Mouse (Mus musculus) heart, embryonic 13.5 days (tissue): ENCODE measurements around the gene Fbll1. TPM values are rescaled to one million over a fixed set of nuclear protein-coding genes. Genes with fewer than 3 reads are reported as not detected.
"Not testable (repeated sequence)": the region's sequence is repeated elsewhere in the genome, so short reads cannot be mapped to it uniquely, and the experiment has no call there.

ENCODE experiments used
- ATAC-seq: fragments of 200-750 bp; cut with Nextera tagmentation; 2 replicates; pipeline ENCODE4 v1.8.0; 2017; ENCODE audit warnings: moderate TSS enrichment; ENCODE audit not compliant: insufficient number of reproducible peaks, low FRiP score, low TSS enrichment; ENCODE audit errors: extremely low read depth
- H3K27ac ChIP-seq: fragments of 300-500 bp; sonication (generic); replicated peaks from 2 replicates; pipeline ENCODE4 v1.5.1; 2015; ENCODE audit warnings: moderate library complexity, mild to moderate bottlenecking, inconsistent platforms
- H3K27me3 ChIP-seq: fragments of 300-500 bp; sonication (generic); replicated peaks from 2 replicates; pipeline ENCODE4 v1.6.1; 2015; ENCODE audit warnings: mild to moderate bottlenecking, inconsistent platforms
- H3K36me3 ChIP-seq: fragments of 300-500 bp; sonication (generic); 2 replicates; pipeline ENCODE4 v1.6.1; 2015; ENCODE audit warnings: mild to moderate bottlenecking, inconsistent platforms
- H3K4me1 ChIP-seq: fragments of 300-500 bp; sonication (generic); 2 replicates; pipeline ENCODE4 v1.6.1; 2015; ENCODE audit warnings: inconsistent platforms
- H3K4me2 ChIP-seq: fragments of 300-500 bp; sonication (generic); 2 replicates; pipeline ENCODE4 v1.6.1; 2015; ENCODE audit warnings: inconsistent platforms, mild to moderate bottlenecking, moderate library complexity
- H3K4me3 ChIP-seq: fragments of 300-500 bp; sonication (generic); 2 replicates; pipeline ENCODE4 v1.5.1; 2015; ENCODE audit warnings: moderate library complexity, mild to moderate bottlenecking, inconsistent platforms
- H3K9ac ChIP-seq: fragments of 300-500 bp; sonication (generic); 2 replicates; pipeline ENCODE4 v1.6.1; 2015; ENCODE audit warnings: inconsistent platforms, mild to moderate bottlenecking, moderate library complexity
- H3K9me3 ChIP-seq: fragments of 300-500 bp; sonication (generic); 2 replicates; pipeline ENCODE4 v1.6.1; 2016; ENCODE audit warnings: inconsistent platforms
- WGBS: fragments of 180-500 bp; shearing (Covaris S2); methylation state at CpG from one replicate; pipeline ENCODE4 v1.1.7; 2015; ENCODE audit warnings: mixed read lengths; 5-methylcytosine and 5-hydroxymethylcytosine counted together
- polyA plus RNA-seq: library from polyadenylated mRNA; unstranded; fragments of >200 nt; fragmentation: Nextera tagmentation; extraction: Ambion mirVana; gene quantifications from 2 replicates; pipeline ENCODE4 v1.2.1, GENCODE M21; 2015

Gene Fbll1
- polyA plus RNA-seq, 1 experiment from 2014 or later: not detected

- no peaks in the 10 kb centered on the region for H3K27me3 ChIP-seq
- 33% methylated on average over 4 of the region's 4 CpGs for WGBS
- H3K4me2 ChIP-seq: 0 out of 2 replicates have a peak overlapping the region, but pooled peaks have one; percentile 16
- H3K4me3 ChIP-seq: no peak overlapping the region
- H3K9ac ChIP-seq: no peak overlapping the region
- H3K4me1 ChIP-seq: peaks cover 20% of the 10 kb centered on the region
- no peak for ATAC-seq
- H3K36me3 ChIP-seq: peaks cover 53% of the 10 kb centered on the region
- no peaks in the 10 kb centered on the region for H3K9me3 ChIP-seq
- no peak overlapping the region for H3K27ac ChIP-seq
These were observed 33.5 kb upstream of the Fbll1 start for GRCm38 (mm10) chr11:35832139-35832538.

DNA sequence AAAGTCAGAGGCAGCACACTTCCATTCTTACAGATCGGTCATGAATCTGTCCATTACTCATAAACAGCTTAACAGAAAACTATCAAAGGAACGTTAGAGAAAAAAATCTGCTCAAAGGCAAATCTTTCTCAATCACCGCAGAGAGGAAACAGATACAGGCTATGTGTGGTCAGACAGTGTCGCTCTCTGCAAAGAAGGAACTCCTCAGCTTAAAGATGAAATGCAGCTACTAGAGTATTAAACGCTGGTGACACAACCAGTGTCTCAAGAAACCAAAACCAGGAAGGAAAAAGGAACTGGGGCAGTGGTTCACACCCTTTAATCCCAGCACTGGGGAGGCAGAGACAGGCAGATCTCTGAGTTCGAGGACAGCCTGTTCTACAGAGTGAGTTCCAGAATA, 29.0 kb upstream of the Fbll1 start:
- H3K4me1 ChIP-seq: peaks cover 8% of the 10 kb centered on the region
- no peak for ATAC-seq
- 91% methylated on average over 6 of the region's 6 CpGs for WGBS
- H3K9ac ChIP-seq: no peak overlapping the region
- H3K27me3 ChIP-seq: no peaks in the 10 kb centered on the region
- H3K4me2 ChIP-seq: no peak overlapping the region
- H3K36me3 ChIP-seq: peaks cover 95% of the 10 kb centered on the region
- no peak overlapping the region for H3K4me3 ChIP-seq
- H3K9me3 ChIP-seq: no peaks in the 10 kb centered on the region
- H3K27ac ChIP-seq: no peak overlapping the region

- Histone ChIP-seq H3K9me3 (no peaks in the 10 kb centered on the region), H3K4me3 (no peak overlapping the region), H3K4me2 (no peak overlapping the region), H3K4me1 (no peaks in the 10 kb centered on the region), H3K27me3 (no peaks in the 10 kb centered on the region), H3K36me3 (peaks cover 97% of the 10 kb centered on the region), H3K9ac (no peak overlapping the region), H3K27ac (no peak overlapping the region)
- no peak for ATAC-seq
- WGBS: 85% methylated on average over 12 of the region's 12 CpGs
These were observed 17.6 kb upstream of the Fbll1 start for GRCm38 (mm10) chr11:35816316-35816715.

DNA sequence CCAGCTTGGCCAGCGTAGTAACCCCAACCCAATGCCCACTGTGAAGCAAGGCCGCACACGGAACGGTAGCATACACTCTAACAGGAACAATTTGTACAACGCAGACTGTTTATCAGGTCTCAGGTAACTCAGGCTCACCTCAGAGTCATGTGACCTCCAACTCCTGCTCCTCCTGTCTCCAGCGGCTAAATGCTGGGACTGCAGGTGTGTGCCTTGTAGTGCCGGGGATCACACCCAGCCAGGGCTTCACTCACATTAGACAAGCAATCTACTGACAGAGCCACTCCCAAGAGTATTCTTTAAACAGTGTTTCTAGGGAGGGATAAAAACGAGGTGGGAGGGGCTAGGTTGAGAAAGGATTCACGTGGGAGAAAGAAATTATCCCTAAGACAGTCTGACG, 12.8 kb upstream of the Fbll1 start:
- Histone ChIP-seq H3K4me2 (no peak overlapping the region), H3K4me1 (0 out of 2 replicates have a peak, but pooled peaks cover 3% of the 10 kb centered on the region), H3K36me3 (peaks cover 100% of the 10 kb centered on the region), H3K27ac (no peak overlapping the region), H3K9ac (no peak overlapping the region), H3K27me3 (no peaks in the 10 kb centered on the region), H3K4me3 (no peak overlapping the region), H3K9me3 (no peaks in the 10 kb centered on the region)
- ATAC-seq: no peak
- WGBS: 83% methylated on average over 10 of the region's 10 CpGs

DNA sequence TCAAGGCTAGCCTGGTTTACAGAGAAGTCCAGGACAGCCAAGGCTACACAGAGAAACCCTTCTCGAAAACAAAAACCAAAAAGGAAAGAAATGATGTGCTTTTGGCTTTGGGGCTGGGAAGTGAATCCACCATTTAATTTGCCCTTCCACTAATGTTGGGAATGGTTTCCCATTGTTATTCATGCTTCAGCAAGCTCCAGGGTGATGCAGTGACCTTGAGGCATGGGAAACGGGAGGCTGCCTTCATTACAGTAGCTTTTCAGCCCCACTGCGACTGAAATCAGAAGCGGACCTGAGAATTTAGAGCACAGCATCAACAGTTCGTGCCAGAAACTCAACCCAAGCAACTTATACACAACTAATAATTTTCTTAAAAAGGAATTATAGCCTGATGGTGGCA, 2.6 kb upstream of the Fbll1 start:
- H3K27ac ChIP-seq: no peak overlapping the region
- peaks cover 10% of the 10 kb centered on the region for H3K4me1 ChIP-seq
- no peak for ATAC-seq
- no peak overlapping the region for H3K4me2 ChIP-seq
- WGBS: 69% methylated on average over 5 of the region's 5 CpGs
- no peak overlapping the region for H3K4me3 ChIP-seq
- H3K36me3 ChIP-seq: peaks cover 3% of the 10 kb centered on the region
- H3K9ac ChIP-seq: no peak overlapping the region
- no peaks in the 10 kb centered on the region for H3K9me3 ChIP-seq
- H3K27me3 ChIP-seq: peaks cover 50% of the 10 kb centered on the region

DNA sequence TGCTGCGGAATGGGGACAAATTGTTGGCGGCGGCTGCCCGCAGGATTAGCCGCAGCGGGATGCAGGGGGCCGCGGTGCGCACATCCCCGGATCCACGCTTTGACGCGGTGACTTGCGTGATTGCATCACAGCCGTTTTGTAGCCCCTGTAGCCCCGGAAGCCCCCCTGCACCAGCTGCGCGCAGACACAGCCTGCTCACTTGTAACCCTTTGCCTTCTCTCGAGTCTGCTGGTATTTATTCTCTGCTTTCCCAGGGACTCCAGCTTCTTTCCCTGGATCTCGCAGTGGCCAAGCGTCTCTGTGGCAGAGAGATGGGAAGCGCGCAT, 226 bp downstream of the Fbll1 start:
- H3K4me3 ChIP-seq: peak overlapping the region; percentile 46
- WGBS: 5% methylated on average over 23 of the region's 23 CpGs
- H3K27me3 ChIP-seq: peaks cover 78% of the 10 kb centered on the region
- no peak overlapping the region for H3K9ac ChIP-seq
- H3K36me3 ChIP-seq: no peaks in the 10 kb centered on the region
- no peaks in the 10 kb centered on the region for H3K9me3 ChIP-seq
- peaks cover 10% of the 10 kb centered on the region for H3K4me1 ChIP-seq
- ATAC-seq: no peak
- H3K4me2 ChIP-seq: peak overlapping the region; percentile 67
- no peak overlapping the region for H3K27ac ChIP-seq

GRCm38 (mm10) chr11:35797751-35798494, 761 bp downstream of the Fbll1 start:
- WGBS: 3% methylated on average over 86 of the region's 86 CpGs

GRCm38 (mm10) chr11:35792800-35793199, 5.9 kb downstream of the Fbll1 start:
- 77% methylated on average over 5 of the region's 5 CpGs for WGBS
- not testable (repeated sequence) for H3K4me1 ChIP-seq, H3K9ac ChIP-seq, H3K4me3 ChIP-seq, H3K27ac ChIP-seq, ATAC-seq, H3K9me3 ChIP-seq, H3K4me2 ChIP-seq
- Histone ChIP-seq H3K36me3 (peaks cover 31% of the 10 kb centered on the region), H3K27me3 (peaks cover 43% of the 10 kb centered on the region)

More at GRCm38 (mm10) chr11:35797751-35798494, 761 bp downstream of the Fbll1 start:
- H3K36me3 ChIP-seq: no peaks in the 10 kb centered on the region
- H3K9me3 ChIP-seq: no peaks in the 10 kb centered on the region
- H3K27me3 ChIP-seq: peaks cover 78% of the 10 kb centered on the region
- H3K4me2 ChIP-seq: peak overlapping the region; percentile 67
- H3K4me1 ChIP-seq: peaks cover 10% of the 10 kb centered on the region
- H3K4me3 ChIP-seq: peak overlapping the region; percentile 46
- ATAC-seq: no peak
- no peak overlapping the region for H3K27ac ChIP-seq
- H3K9ac ChIP-seq: no peak overlapping the region

- H3K27me3 ChIP-seq: 0 out of 2 replicates have a peak, but pooled peaks cover under 1% of the 10 kb centered on the region
- no peak for ATAC-seq
- no peak overlapping the region for H3K4me3 ChIP-seq
- H3K4me1 ChIP-seq: no peaks in the 10 kb centered on the region
- H3K4me2 ChIP-seq: no peak overlapping the region
- no peaks in the 10 kb centered on the region for H3K9me3 ChIP-seq
- no peak overlapping the region for H3K9ac ChIP-seq
- 82% methylated on average over 2 of the region's 2 CpGs for WGBS
- peaks cover 63% of the 10 kb centered on the region for H3K36me3 ChIP-seq
- no peak overlapping the region for H3K27ac ChIP-seq
These were observed 10.2 kb downstream of the Fbll1 start for GRCm38 (mm10) chr11:35788443-35788842.

GRCm38 (mm10) chr11:35784537-35784936, 14.1 kb downstream of the Fbll1 start:
- H3K4me1 ChIP-seq: no peaks in the 10 kb centered on the region
- H3K9ac ChIP-seq: no peak overlapping the region
- 92% methylated on average over 4 of the region's 4 CpGs for WGBS

GRCm38 (mm10) chr11:35784002-35784401, 14.7 kb downstream of the Fbll1 start:
- Histone ChIP-seq H3K27ac (no peak overlapping the region), H3K4me3 (no peak overlapping the region), H3K4me2 (no peak overlapping the region), H3K4me1 (no peaks in the 10 kb centered on the region), H3K27me3 (no peaks in the 10 kb centered on the region), H3K9ac (no peak overlapping the region), H3K9me3 (no peaks in the 10 kb centered on the region), H3K36me3 (peaks cover 77% of the 10 kb centered on the region)
- ATAC-seq: no peak
- 92% methylated on average over 3 of the region's 3 CpGs for WGBS

More at GRCm38 (mm10) chr11:35784537-35784936, 14.1 kb downstream of the Fbll1 start:
- H3K36me3 ChIP-seq: peaks cover 77% of the 10 kb centered on the region
- no peak for ATAC-seq
- H3K9me3 ChIP-seq: no peaks in the 10 kb centered on the region
- no peaks in the 10 kb centered on the region for H3K27me3 ChIP-seq
- no peak overlapping the region for H3K4me3 ChIP-seq
- no peak overlapping the region for H3K4me2 ChIP-seq
- H3K27ac ChIP-seq: no peak overlapping the region

- 82% methylated on average over 5 of the region's 5 CpGs for WGBS
- no peak overlapping the region for H3K4me3 ChIP-seq
- H3K27me3 ChIP-seq: no peaks in the 10 kb centered on the region
- H3K4me1 ChIP-seq: no peaks in the 10 kb centered on the region
- H3K36me3 ChIP-seq: peaks cover 81% of the 10 kb centered on the region
- no peak overlapping the region for H3K27ac ChIP-seq
- ATAC-seq: no peak
- no peaks in the 10 kb centered on the region for H3K9me3 ChIP-seq
- H3K4me2 ChIP-seq: no peak overlapping the region
- H3K9ac ChIP-seq: no peak overlapping the region
These were observed 15.6 kb downstream of the Fbll1 start for GRCm38 (mm10) chr11:35783038-35783437.
